In genomic region chr13:31658963-31659362, GRCm38 (mm10) we compare ENCODE assay signal across 10 mouse cellular contexts. TPM values are rescaled to one million over a fixed set of nuclear protein-coding genes. Genes with fewer than 3 reads are reported as not detected.
DNase-seq lines count a peak whose midpoint lies in the region; ATAC-seq and TF ChIP-seq lines count a peak whose summit lies in the region.
"Had no signal": no experiment of that assay in that cellular context is flagged by ENCODE, and none has a peak within 500 bp of the region (broad histone marks: within the 10 kb centered on the region; RNA-seq: fewer than 3 reads in every experiment).

No protein-coding gene starts in this region.

- H3K79me2 ChIP-seq in liver, adult 2 months (ENCODE audit: control insufficient read depth, insufficient read depth, low read length): no peaks in the 10 kb centered on the region

- no peak for TF ChIP-seq POLR2A in liver, adult 2 months (IDR thresholded peaks at IDR 0.05; ENCODE audit: extremely low read depth, insufficient read depth, low read length)
- TF ChIP-seq POLR2A in limb, embryonic 14.5 days (IDR thresholded peaks at IDR 0.05; ENCODE audit: borderline replicate concordance, extremely low read depth, insufficient read depth, insufficient read length): no peak

- H3K4me3 ChIP-seq in liver, adult 2 months (ENCODE audit: insufficient read depth, low read depth, low read length): no peak overlapping the region
- no peak overlapping the region for H3K4me3 ChIP-seq in liver, embryonic 12.5 days
- H3K4me3 ChIP-seq in forebrain, embryonic 13.5 days: no peak overlapping the region
- H3K4me3 ChIP-seq in kidney, postnatal 0 days (replicated peaks; ENCODE audit: low read depth, low read length): no peak overlapping the region
- H3K4me3 ChIP-seq in limb, embryonic 14.5 days (replicated peaks; ENCODE audit: low read length): no peak overlapping the region
- H3K4me3 ChIP-seq: erythroblast, embryonic 14.5 days had no signal

- H3K27me3 ChIP-seq in liver, adult 2 months (ENCODE audit: control insufficient read depth, insufficient read depth, low read length): no peaks in the 10 kb centered on the region
- H3K27me3 ChIP-seq in liver, embryonic 12.5 days (replicated peaks): peaks cover 13% of the 10 kb centered on the region
- peaks cover 7% of the 10 kb centered on the region; the same call in 1 of the 2 replicates for H3K27me3 ChIP-seq in forebrain, embryonic 13.5 days
- H3K27me3 ChIP-seq in kidney, postnatal 0 days (ENCODE audit: insufficient read depth, low read length): no peaks in the 10 kb centered on the region
- 0 out of 2 replicates have a peak, but pooled peaks cover 5% of the 10 kb centered on the region for H3K27me3 ChIP-seq in limb, embryonic 14.5 days (ENCODE audit: control insufficient read depth, insufficient read depth, low read length)

- H3K36me3 ChIP-seq in liver, adult 2 months (ENCODE audit: control insufficient read depth, insufficient read depth, low read length): no peaks in the 10 kb centered on the region
- H3K36me3 ChIP-seq in liver, embryonic 12.5 days: no peaks in the 10 kb centered on the region
- H3K36me3 ChIP-seq in forebrain, embryonic 13.5 days (ENCODE audit: poor library complexity, severe bottlenecking): no peaks in the 10 kb centered on the region
- no peaks in the 10 kb centered on the region for H3K36me3 ChIP-seq in kidney, postnatal 0 days (ENCODE audit: insufficient read depth, low read length)
- no peaks in the 10 kb centered on the region for H3K36me3 ChIP-seq in limb, embryonic 14.5 days (ENCODE audit: control insufficient read depth, insufficient read depth, low read length)

- H3K9me3 ChIP-seq in liver, embryonic 12.5 days (replicated peaks): no peaks in the 10 kb centered on the region
- H3K9me3 ChIP-seq in forebrain, embryonic 13.5 days (replicated peaks): no peaks in the 10 kb centered on the region
- H3K9me3 ChIP-seq in kidney, postnatal 0 days (replicated peaks; ENCODE audit: low read length): no peaks in the 10 kb centered on the region
- H3K9me3 ChIP-seq in limb, embryonic 14.5 days (ENCODE audit: control insufficient read depth, low read length): no peaks in the 10 kb centered on the region

- no peak for TF ChIP-seq CTCF in liver, adult 2 months (IDR thresholded peaks at IDR 0.05; ENCODE audit: low read depth, low read length)
- TF ChIP-seq CTCF in kidney, postnatal 0 days (IDR thresholded peaks at IDR 0.05; ENCODE audit: low read depth): peak; percentile 79

- peak; percentile 27 for DNase-seq in liver, adult 2 months (ENCODE audit: extremely low read depth, low read depth, low spot score)
- DNase-seq in adrenal gland, postnatal 25 days: peak; percentile 52
- peak; percentile 85 for DNase-seq in kidney, postnatal 0 days (ENCODE audit: low spot score)
- peak; percentile 90 for DNase-seq in limb, embryonic 14.5 days (ENCODE audit: low spot score)
- DNase-seq in retina, embryonic 14.5 days (ENCODE audit: low spot score): peak; percentile 86
- DNase-seq in Muller cell, postnatal 12 days (ENCODE audit: inconsistent ontology term): no peak

- no peaks in the 10 kb centered on the region for H3K4me1 ChIP-seq in liver, adult 2 months (ENCODE audit: control insufficient read depth, insufficient read depth, low read length)
- no peaks in the 10 kb centered on the region for H3K4me1 ChIP-seq in liver, embryonic 12.5 days
- no peaks in the 10 kb centered on the region for H3K4me1 ChIP-seq in forebrain, embryonic 13.5 days
- no peaks in the 10 kb centered on the region for H3K4me1 ChIP-seq in kidney, postnatal 0 days (replicated peaks; ENCODE audit: insufficient read depth, low read length)
- no peaks in the 10 kb centered on the region for H3K4me1 ChIP-seq in limb, embryonic 14.5 days (ENCODE audit: control insufficient read depth, insufficient read depth, low read length)

- ATAC-seq in liver, embryonic 12.5 days: no peak
- peak; percentile 56 for ATAC-seq in forebrain, embryonic 13.5 days
- ATAC-seq in kidney, postnatal 0 days (replicated peaks; ENCODE audit: low FRiP score, low read depth): no peak
- no peak for ATAC-seq in limb, embryonic 14.5 days (ENCODE audit: low FRiP score, low read depth)

- H3K9ac ChIP-seq in liver, adult 2 months (ENCODE audit: low read depth, low read length): no peak overlapping the region
- H3K9ac ChIP-seq in liver, embryonic 12.5 days: no peak overlapping the region
- no peak overlapping the region for H3K9ac ChIP-seq in forebrain, embryonic 13.5 days
- H3K9ac ChIP-seq in kidney, postnatal 0 days (ENCODE audit: low read depth, low read length): no peak overlapping the region
- H3K9ac ChIP-seq in limb, embryonic 14.5 days (ENCODE audit: low read depth, low read length, severe bottlenecking): no peak overlapping the region

- no peak overlapping the region for H3K27ac ChIP-seq in liver, adult 2 months (replicated peaks; ENCODE audit: insufficient read depth, low read depth, low read length)
- no peak overlapping the region for H3K27ac ChIP-seq in liver, embryonic 12.5 days
- H3K27ac ChIP-seq in forebrain, embryonic 13.5 days: no peak overlapping the region
- no peak overlapping the region for H3K27ac ChIP-seq in kidney, postnatal 0 days
- no peak overlapping the region for H3K27ac ChIP-seq in limb, embryonic 14.5 days (replicated peaks; ENCODE audit: low read depth, low read length)

- no peak overlapping the region for H3K4me2 ChIP-seq in liver, embryonic 12.5 days
- H3K4me2 ChIP-seq in forebrain, embryonic 13.5 days: no peak overlapping the region
- H3K4me2 ChIP-seq in kidney, postnatal 0 days (ENCODE audit: low read length): no peak overlapping the region
- no peak overlapping the region for H3K4me2 ChIP-seq in limb, embryonic 14.5 days (replicated peaks; ENCODE audit: low read depth, low read length, severe bottlenecking)

- 2% methylated on average over 3 of the region's 3 CpGs for WGBS in liver, adult 2 months
- 2% methylated on average over 3 of the region's 3 CpGs for WGBS in liver, embryonic 12.5 days (ENCODE audit: insufficient replicate concordance)
- WGBS in forebrain, embryonic 13.5 days: 10% methylated on average over 3 of the region's 3 CpGs
- 0% methylated on average over 3 of the region's 3 CpGs for WGBS in kidney, postnatal 0 days
- WGBS in limb, embryonic 14.5 days: 3% methylated on average over 3 of the region's 3 CpGs

RNA-seq across cellular contexts. Expression of gene Foxf2, which starts 33.3 kb away (rescaled TPM):
- not detected in 2 replicates for total RNA-seq in liver, adult 2 months (2014; rRNA removed)
- 0.04 TPM in 1 of 2 replicates, not detected in the other for polyA plus RNA-seq in liver, adult 2 months (2012; rRNA removed)
- 0.28 and 0.45 TPM in 2 replicates for polyA plus RNA-seq in liver, embryonic 12.5 days (2016; fragmentation: Nextera tagmentation; extraction: Ambion mirVana)
- not detected in 2 replicates for total RNA-seq in adrenal gland, postnatal 25 days (2021)
- polyA plus RNA-seq in forebrain, embryonic 13.5 days (2015; fragmentation: Nextera tagmentation; extraction: Ambion mirVana): 2.9 and 3.4 TPM in 2 replicates
- not detected in 2 replicates for polyA plus RNA-seq in kidney, postnatal 0 days (2015; fragmentation: Nextera tagmentation; extraction: Ambion mirVana)
- 12.8 and 19.9 TPM in 2 replicates for polyA plus RNA-seq in limb, embryonic 14.5 days (2012; rRNA removed)
- 5.0 and 6.1 TPM in 2 replicates for polyA plus RNA-seq in limb, embryonic 14.5 days (2014; fragmentation: Nextera tagmentation; extraction: Ambion mirVana)
- total RNA-seq: neutrophil, adult 5-6 weeks had no signal
- polyA plus RNA-seq: erythroblast, embryonic 14.5 days had no signal
